Mouse (Mus musculus): ENCODE results near the gene Kcnk18. TPM values are rescaled to one million over a fixed set of nuclear protein-coding genes. Genes with fewer than 3 reads are reported as not detected.

Gene Kcnk18
- polyA plus RNA-seq, 1 experiment, result 0.04 TPM

DNA sequence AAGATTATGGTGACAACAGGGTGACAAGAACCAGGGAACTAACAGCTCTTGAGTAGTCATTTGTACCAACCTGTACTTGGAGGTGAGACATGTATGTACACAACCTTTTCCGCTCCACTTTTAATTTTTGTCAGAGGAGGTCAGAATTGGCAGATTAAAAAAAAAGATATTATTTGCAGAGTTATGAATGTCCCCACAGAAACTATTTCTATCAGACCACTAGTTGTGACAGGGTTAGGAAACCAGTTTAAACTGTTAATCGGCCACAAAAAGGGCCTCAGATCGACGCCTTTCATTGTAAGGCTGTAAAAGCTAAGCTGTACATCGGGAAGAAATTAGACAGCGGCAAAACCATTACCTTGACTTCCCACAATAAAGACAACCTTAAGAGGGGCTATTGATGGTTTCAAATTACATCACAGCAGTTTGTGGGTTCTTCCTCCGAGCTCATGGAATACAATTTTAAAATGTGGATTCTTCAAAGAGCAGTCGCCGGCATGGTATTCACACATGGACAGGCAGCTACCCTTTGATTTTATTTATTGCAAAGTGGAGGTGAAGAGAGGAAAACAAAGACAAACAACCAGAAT, 23.7 kb upstream of the Kcnk18 start:
- Histone ChIP-seq H3K27me3 (ENCODE audit: control insufficient read depth, insufficient read depth, low read length) (peaks cover 8% of the 10 kb centered on the region), H3K36me3 (ENCODE audit: control insufficient read depth, insufficient read depth, low read length) (no peaks in the 10 kb centered on the region), H3K4me3 (ENCODE audit: control insufficient read depth, low read depth, low read length) (no peak overlapping the region), H3K4me1 (ENCODE audit: control insufficient read depth, insufficient read depth, low read length) (peaks cover 12% of the 10 kb centered on the region), H3K27ac (ENCODE audit: control insufficient read depth, insufficient read depth, low read depth, low read length) (no peak overlapping the region)
- no peak for TF ChIP-seq CTCF (IDR thresholded peaks at IDR 0.05; ENCODE audit: control insufficient read depth, insufficient read depth, insufficient replicate concordance, low read depth, low read length)
- no peak for TF ChIP-seq POLR2A (IDR thresholded peaks at IDR 0.05; ENCODE audit: control insufficient read depth, low read depth, low read length)

GRCm38 (mm10) chr19:59196111-59196666, 22.8 kb upstream of the Kcnk18 start:
- H3K4me3 ChIP-seq (ENCODE audit: control insufficient read depth, low read depth, low read length), result no peak overlapping the region

DNA sequence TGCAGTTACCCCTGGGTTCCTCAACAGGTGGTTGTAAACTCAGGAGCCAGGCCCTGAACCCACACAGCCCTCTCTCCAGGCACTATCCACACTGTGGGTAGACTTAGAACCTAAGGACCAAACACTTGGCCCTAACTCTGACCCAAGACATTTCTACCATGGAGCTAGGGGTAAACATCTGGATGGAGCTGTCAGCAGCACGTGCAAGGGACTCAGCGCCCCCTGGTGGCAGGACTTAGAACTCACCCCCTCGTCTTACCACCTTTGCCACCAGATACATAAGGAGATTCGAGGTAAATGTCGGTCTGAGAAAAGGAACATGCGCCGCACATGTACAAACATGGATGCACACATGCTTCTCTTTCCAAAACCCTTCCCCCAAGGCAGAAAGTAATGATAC, 20.9 kb upstream of the Kcnk18 start:
- peak; percentile 93; the same call in 1 of the 2 replicates for TF ChIP-seq CTCF (IDR thresholded peaks at IDR 0.05; ENCODE audit: control insufficient read depth, insufficient read depth, insufficient replicate concordance, low read depth, low read length)
- TF ChIP-seq POLR2A (IDR thresholded peaks at IDR 0.05; ENCODE audit: control insufficient read depth, low read depth, low read length), result no peak
- Histone ChIP-seq H3K4me3 (ENCODE audit: control insufficient read depth, low read depth, low read length) (no peak overlapping the region), H3K4me1 (ENCODE audit: control insufficient read depth, insufficient read depth, low read length) (peaks cover 12% of the 10 kb centered on the region), H3K27me3 (ENCODE audit: control insufficient read depth, insufficient read depth, low read length) (peaks cover 8% of the 10 kb centered on the region), H3K27ac (ENCODE audit: control insufficient read depth, insufficient read depth, low read depth, low read length) (no peak overlapping the region), H3K36me3 (ENCODE audit: control insufficient read depth, insufficient read depth, low read length) (no peaks in the 10 kb centered on the region)

More at GRCm38 (mm10) chr19:59196111-59196666, 22.8 kb upstream of the Kcnk18 start:
- peaks cover 12% of the 10 kb centered on the region for H3K4me1 ChIP-seq (ENCODE audit: control insufficient read depth, insufficient read depth, low read length)
- peaks cover 8% of the 10 kb centered on the region for H3K27me3 ChIP-seq (ENCODE audit: control insufficient read depth, insufficient read depth, low read length)
- TF ChIP-seq POLR2A (IDR thresholded peaks at IDR 0.05; ENCODE audit: control insufficient read depth, low read depth, low read length) (no peak), CTCF (IDR thresholded peaks at IDR 0.05; ENCODE audit: control insufficient read depth, insufficient read depth, insufficient replicate concordance, low read depth, low read length) (peak; percentile 42; the same call in 1 of the 2 replicates)
- no peaks in the 10 kb centered on the region for H3K36me3 ChIP-seq (ENCODE audit: control insufficient read depth, insufficient read depth, low read length)
- no peak overlapping the region for H3K27ac ChIP-seq (ENCODE audit: control insufficient read depth, insufficient read depth, low read depth, low read length)

- Histone ChIP-seq H3K27ac (ENCODE audit: control insufficient read depth, insufficient read depth, low read depth, low read length) (no peak overlapping the region), H3K27me3 (ENCODE audit: control insufficient read depth, insufficient read depth, low read length) (no peaks in the 10 kb centered on the region), H3K36me3 (ENCODE audit: control insufficient read depth, insufficient read depth, low read length) (no peaks in the 10 kb centered on the region), H3K4me1 (ENCODE audit: control insufficient read depth, insufficient read depth, low read length) (no peaks in the 10 kb centered on the region), H3K4me3 (ENCODE audit: control insufficient read depth, low read depth, low read length) (no peak overlapping the region)
- TF ChIP-seq POLR2A (IDR thresholded peaks at IDR 0.05; ENCODE audit: control insufficient read depth, low read depth, low read length) (no peak), CTCF (IDR thresholded peaks at IDR 0.05; ENCODE audit: control insufficient read depth, insufficient read depth, insufficient replicate concordance, low read depth, low read length) (peak; percentile 49; the same call in 1 of the 2 replicates)
These were observed 10.5 kb upstream of the Kcnk18 start for GRCm38 (mm10) chr19:59208475-59208874.

DNA sequence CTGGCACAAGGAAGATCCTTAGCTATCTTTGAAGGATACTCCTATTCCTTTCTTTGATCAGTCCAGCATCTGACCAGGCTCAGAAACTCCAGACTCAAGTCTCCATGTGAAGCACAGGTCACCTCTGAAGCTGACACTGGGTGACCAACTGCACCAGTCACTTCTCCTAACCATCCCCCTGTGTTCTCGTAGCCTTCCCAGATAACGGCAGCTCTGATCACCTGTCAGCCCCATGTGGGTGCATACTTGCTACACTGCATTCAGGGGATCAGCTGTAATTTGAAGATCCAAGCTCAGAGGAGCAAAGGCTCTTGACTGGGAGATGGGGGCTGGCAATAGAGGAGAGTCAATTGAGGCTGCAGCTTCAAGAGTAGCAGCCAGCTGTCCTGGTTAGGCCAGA, 10.0 kb upstream of the Kcnk18 start:
- TF ChIP-seq CTCF (IDR thresholded peaks at IDR 0.05; ENCODE audit: control insufficient read depth, insufficient read depth, insufficient replicate concordance, low read depth, low read length) (no peak), POLR2A (IDR thresholded peaks at IDR 0.05; ENCODE audit: control insufficient read depth, low read depth, low read length) (no peak)
- no peak overlapping the region for H3K27ac ChIP-seq (ENCODE audit: control insufficient read depth, insufficient read depth, low read depth, low read length)
- no peaks in the 10 kb centered on the region for H3K36me3 ChIP-seq (ENCODE audit: control insufficient read depth, insufficient read depth, low read length)
- no peaks in the 10 kb centered on the region for H3K4me1 ChIP-seq (ENCODE audit: control insufficient read depth, insufficient read depth, low read length)
- H3K27me3 ChIP-seq (ENCODE audit: control insufficient read depth, insufficient read depth, low read length), result no peaks in the 10 kb centered on the region
- H3K4me3 ChIP-seq (ENCODE audit: control insufficient read depth, low read depth, low read length), result no peak overlapping the region

- Histone ChIP-seq H3K36me3 (ENCODE audit: control insufficient read depth, insufficient read depth, low read length) (no peaks in the 10 kb centered on the region), H3K4me1 (ENCODE audit: control insufficient read depth, insufficient read depth, low read length) (peaks cover 3% of the 10 kb centered on the region; the same call in 1 of the 2 replicates), H3K4me3 (ENCODE audit: control insufficient read depth, low read depth, low read length) (no peak overlapping the region), H3K27me3 (ENCODE audit: control insufficient read depth, insufficient read depth, low read length) (no peaks in the 10 kb centered on the region), H3K27ac (ENCODE audit: control insufficient read depth, insufficient read depth, low read depth, low read length) (no peak overlapping the region)
- no peak for TF ChIP-seq POLR2A (IDR thresholded peaks at IDR 0.05; ENCODE audit: control insufficient read depth, low read depth, low read length)
- TF ChIP-seq CTCF (IDR thresholded peaks at IDR 0.05; ENCODE audit: control insufficient read depth, insufficient read depth, insufficient replicate concordance, low read depth, low read length), result no peak
These were observed 2.1 kb upstream of the Kcnk18 start for GRCm38 (mm10) chr19:59216891-59217290.

DNA sequence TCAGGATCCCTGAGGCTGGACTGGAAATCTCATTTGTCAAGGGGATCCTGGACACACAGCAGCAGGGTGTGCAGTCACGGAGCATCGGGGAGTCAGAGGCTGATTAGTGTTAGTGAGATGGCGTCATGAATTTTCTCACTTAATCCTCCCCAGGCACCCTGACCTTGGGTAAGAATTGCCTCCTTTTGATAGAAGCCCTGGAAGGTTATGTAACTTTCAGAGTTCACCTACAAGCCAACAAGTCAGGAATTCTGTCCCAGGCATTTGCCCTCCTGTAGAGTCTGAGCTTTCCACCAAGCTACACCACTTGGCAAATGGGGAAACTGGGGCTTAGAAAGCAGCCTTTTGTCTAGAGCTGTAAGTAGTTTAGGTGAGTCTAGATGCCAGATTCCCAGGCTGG, 2.1 kb downstream of the Kcnk18 start:
- Histone ChIP-seq H3K27me3 (ENCODE audit: control insufficient read depth, insufficient read depth, low read length) (no peaks in the 10 kb centered on the region), H3K36me3 (ENCODE audit: control insufficient read depth, insufficient read depth, low read length) (no peaks in the 10 kb centered on the region), H3K4me3 (ENCODE audit: control insufficient read depth, low read depth, low read length) (no peak overlapping the region), H3K4me1 (ENCODE audit: control insufficient read depth, insufficient read depth, low read length) (peaks cover 3% of the 10 kb centered on the region; the same call in 1 of the 2 replicates), H3K27ac (ENCODE audit: control insufficient read depth, insufficient read depth, low read depth, low read length) (no peak overlapping the region)
- TF ChIP-seq CTCF (IDR thresholded peaks at IDR 0.05; ENCODE audit: control insufficient read depth, insufficient read depth, insufficient replicate concordance, low read depth, low read length), result no peak
- no peak for TF ChIP-seq POLR2A (IDR thresholded peaks at IDR 0.05; ENCODE audit: control insufficient read depth, low read depth, low read length)
